Mouse (Mus musculus): ENCODE measurements at regions not wholly inside any gene's neighbourhood (a gene's known extent, or its start where the extent isn't known, plus 50 kb on each side); places are given as distances from the start of the nearest gene placed in this dataset.

DNA sequence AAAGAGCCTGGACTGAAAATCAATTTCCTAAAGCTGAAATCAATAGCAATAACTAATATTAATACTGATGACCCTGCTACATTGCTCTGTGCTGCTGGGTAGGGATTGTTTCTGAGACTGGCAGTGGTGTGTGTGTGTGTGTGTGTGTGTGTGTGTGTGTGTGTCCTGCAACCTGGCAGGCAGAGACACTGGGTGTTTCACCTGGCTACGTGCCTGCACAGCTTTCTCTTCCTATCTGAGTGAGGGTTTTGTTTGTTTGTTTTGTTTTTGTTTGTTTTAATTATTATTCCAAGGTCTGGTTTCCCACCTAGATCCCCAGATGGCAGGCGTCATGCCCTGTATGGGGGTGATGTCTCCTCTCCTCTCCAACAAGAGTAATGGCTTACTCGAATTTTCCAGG is 54.5 kb upstream of the Rxra start:
- no peak for TF ChIP-seq CTCF (IDR thresholded peaks at IDR 0.05; ENCODE audit: control insufficient read depth, insufficient read depth, insufficient replicate concordance, low read depth, low read length)
- TF ChIP-seq POLR2A (IDR thresholded peaks at IDR 0.05; ENCODE audit: control insufficient read depth, low read depth, low read length): no peak
